Mouse (Mus musculus) embryonic fibroblast, embryonic 13.5 days (primary cell): ENCODE measurements around the gene Map3k13. TPM values are rescaled to one million over a fixed set of nuclear protein-coding genes. Genes with fewer than 3 reads are reported as not detected.

ENCODE experiments used
- H3K27ac ChIP-seq: 2 replicates; pipeline ENCODE4 v1.5.1; 2012; ENCODE audit warnings: low read length, control low read depth, inconsistent platforms; ENCODE audit not compliant: insufficient read depth
- H3K4me1 ChIP-seq: 2 replicates; pipeline ENCODE4 v1.6.1; 2011; ENCODE audit warnings: low read length; ENCODE audit not compliant: control insufficient read depth, insufficient read depth
- H3K4me3 ChIP-seq: 2 replicates; pipeline ENCODE4 v1.5.1; 2011; ENCODE audit warnings: mild to moderate bottlenecking, control low read depth, low read length; ENCODE audit not compliant: insufficient read depth
- CTCF ChIP-seq: IDR thresholded peaks from 2 replicates; pipeline ENCODE4 v1.5.1; 2011; ENCODE audit warnings: mild to moderate bottlenecking, control low read depth, low read length, moderate library complexity, borderline replicate concordance; ENCODE audit not compliant: insufficient read depth
- POLR2A ChIP-seq: IDR thresholded peaks from 2 replicates; pipeline ENCODE4 v1.6.1; 2011; ENCODE audit warnings: low read depth, mild to moderate bottlenecking, control low read depth, low read length, moderate library complexity
- polyA plus RNA-seq: library from polyadenylated mRNA; stranded (reverse); fragments of >200 nt; gene quantifications from 2 replicates; pipeline ENCODE4 v1.2.4, GENCODE M21; 2011; ENCODE audit warnings: low read depth; ENCODE audit not compliant: missing spikeins, insufficient read length

Gene Map3k13
- polyA plus RNA-seq, 1 experiment, result 0.97 TPM

GRCm38 (mm10) chr16:21868651-21869050 is 74.5 kb downstream of the Map3k13 start:
- no peak overlapping the region for H3K27ac ChIP-seq
- no peak overlapping the region for H3K4me3 ChIP-seq
- H3K4me1 ChIP-seq, result no peaks in the 10 kb centered on the region; the same call in 1 of the 2 replicates
- TF ChIP-seq POLR2A, result no peak
- no peak for TF ChIP-seq CTCF

GRCm38 (mm10) chr16:21869879-21870278 is 75.7 kb downstream of the Map3k13 start:
- H3K27ac ChIP-seq, result no peak overlapping the region
- H3K4me1 ChIP-seq, result no peaks in the 10 kb centered on the region; the same call in 1 of the 2 replicates
- no peak overlapping the region for H3K4me3 ChIP-seq
- TF ChIP-seq CTCF, result no peak
- no peak for TF ChIP-seq POLR2A

- H3K4me1 ChIP-seq, result no peaks in the 10 kb centered on the region
- no peak overlapping the region for H3K4me3 ChIP-seq
- H3K27ac ChIP-seq, result no peak overlapping the region
- no peak for TF ChIP-seq CTCF
- no peak for TF ChIP-seq POLR2A
These were observed 83.6 kb downstream of the Map3k13 start for GRCm38 (mm10) chr16:21877735-21878134.

GRCm38 (mm10) chr16:21878834-21879233 is 84.7 kb downstream of the Map3k13 start:
- H3K4me1 ChIP-seq, result no peaks in the 10 kb centered on the region
- TF ChIP-seq CTCF (no peak), POLR2A (no peak)
- H3K27ac ChIP-seq, result no peak overlapping the region
- no peak overlapping the region for H3K4me3 ChIP-seq

GRCm38 (mm10) chr16:21881181-21881580 is 87.0 kb downstream of the Map3k13 start:
- Histone ChIP-seq H3K27ac (no peak overlapping the region), H3K4me3 (no peak overlapping the region), H3K4me1 (no peaks in the 10 kb centered on the region)
- TF ChIP-seq POLR2A, result no peak
- no peak for TF ChIP-seq CTCF

GRCm38 (mm10) chr16:21881582-21882259 is 87.6 kb downstream of the Map3k13 start:
- H3K4me3 ChIP-seq, result no peak overlapping the region

GRCm38 (mm10) chr16:21887601-21888000 is 93.5 kb downstream of the Map3k13 start:
- TF ChIP-seq CTCF, result no peak
- TF ChIP-seq POLR2A, result no peak

More at GRCm38 (mm10) chr16:21881582-21882259, 87.6 kb downstream of the Map3k13 start:
- no peak overlapping the region for H3K27ac ChIP-seq
- TF ChIP-seq CTCF, result no peak
- no peak for TF ChIP-seq POLR2A
- H3K4me1 ChIP-seq, result no peaks in the 10 kb centered on the region

GRCm38 (mm10) chr16:21893890-21894289 is 99.7 kb downstream of the Map3k13 start:
- Histone ChIP-seq H3K27ac (no peak overlapping the region), H3K4me3 (no peak overlapping the region), H3K4me1 (peaks cover 5% of the 10 kb centered on the region; the same call in 1 of the 2 replicates)
- TF ChIP-seq CTCF, result no peak
- TF ChIP-seq POLR2A, result no peak

More at GRCm38 (mm10) chr16:21887601-21888000, 93.5 kb downstream of the Map3k13 start:
- H3K4me3 ChIP-seq, result no peak overlapping the region
- peaks cover 5% of the 10 kb centered on the region; the same call in 1 of the 2 replicates for H3K4me1 ChIP-seq
- H3K27ac ChIP-seq, result no peak overlapping the region

- H3K4me1 ChIP-seq, result no peaks in the 10 kb centered on the region
- H3K4me3 ChIP-seq, result no peak overlapping the region
- H3K27ac ChIP-seq, result no peak overlapping the region
- no peak for TF ChIP-seq CTCF
- TF ChIP-seq POLR2A, result no peak
These were observed 107.1 kb downstream of the Map3k13 start for GRCm38 (mm10) chr16:21901286-21901685.

- no peak overlapping the region for H3K4me3 ChIP-seq
- TF ChIP-seq CTCF (no peak), POLR2A (no peak)
- H3K4me1 ChIP-seq, result no peaks in the 10 kb centered on the region
- H3K27ac ChIP-seq, result no peak overlapping the region
These were observed 110.5 kb downstream of the Map3k13 start for GRCm38 (mm10) chr16:21904636-21905035.
